In genomic region chr14:20393205-20393913, GRCm38 (mm10) we compare ENCODE assay signal across 8 mouse cellular contexts. TPM values are rescaled to one million over a fixed set of nuclear protein-coding genes. Genes with fewer than 3 reads are reported as not detected.
DNase-seq lines count a peak whose midpoint lies in the region; ATAC-seq lines count a peak whose summit lies in the region.

TSS of gene Mrps16 (minus strand) at chr14:20393634.

- peak within 1 kb of the TSS; percentile 78 for H3K27ac ChIP-seq in hindbrain, embryonic 16.5 days (ENCODE audit: low read depth, low read length)
- peak within 1 kb of the TSS; percentile 55 for H3K27ac ChIP-seq in macrophage

- H3K36me3 ChIP-seq in hindbrain, embryonic 16.5 days (ENCODE audit: control insufficient read depth, insufficient read depth, low read length) = peaks cover 11% of the 10 kb centered on the region
- H3K36me3 ChIP-seq in macrophage (ENCODE audit: inconsistent target) = 0 out of 2 replicates have a peak, but pooled peaks cover 11% of the 10 kb centered on the region

- ATAC-seq in hindbrain, embryonic 16.5 days = peak; percentile 97

- WGBS in hindbrain, embryonic 16.5 days = under 1% methylated on average over 57 of the region's 68 CpGs
- WGBS in macrophage (ENCODE audit: missing documents) = under 1% methylated on average over 66 of the region's 68 CpGs

- H3K27me3 ChIP-seq in hindbrain, embryonic 16.5 days (replicated peaks; ENCODE audit: control insufficient read depth, insufficient read depth, low read length) = no peaks in the 10 kb centered on the region

- H3K79me2 ChIP-seq in macrophage (ENCODE audit: inconsistent target) = peaks cover 5% of the 10 kb centered on the region; the same call in 1 of the 2 replicates

- H3K9me3 ChIP-seq in hindbrain, embryonic 16.5 days (ENCODE audit: control insufficient read depth, low read length) = no peaks in the 10 kb centered on the region

- peak within 1 kb of the TSS; percentile 66 for H3K4me2 ChIP-seq in hindbrain, embryonic 16.5 days (ENCODE audit: low read length)

- peak within 1 kb of the TSS; percentile 88 for H3K9ac ChIP-seq in hindbrain, embryonic 16.5 days (ENCODE audit: low read depth, low read length)

- peak; percentile 89 for DNase-seq in WW6 (ENCODE audit: low read depth, low spot score)
- peak; percentile 82 to 93 for DNase-seq in cerebellum, postnatal 4 days (ENCODE audit: low spot score in 2 of 2)
- peak; percentile 94 for DNase-seq in gastrocnemius, adult 18-20 months (ENCODE audit: low spot score)
- peak; percentile 91 to 96 for DNase-seq in left cerebral cortex, adult 18-20 months (ENCODE audit: low spot score in 2 of 2)
- DNase-seq in right cerebral cortex, adult 18-20 months = peak; percentile 97
- peak; percentile 73 for DNase-seq in urinary bladder, postnatal 10 days (ENCODE audit: low spot score)

- peak within 1 kb of the TSS; percentile 66 for H3K4me3 ChIP-seq in hindbrain, embryonic 16.5 days (ENCODE audit: low read length)
- peak within 1 kb of the TSS; percentile 77 for H3K4me3 ChIP-seq in macrophage (ENCODE audit: inconsistent target)

- H3K4me1 ChIP-seq in hindbrain, embryonic 16.5 days (ENCODE audit: control insufficient read depth, insufficient read depth, low read depth, low read length) = peaks cover 13% of the 10 kb centered on the region

RNA-seq across cellular contexts. Expression of gene Mrps16, which starts in this region (rescaled TPM):
- total RNA-seq in gastrocnemius, adult 18-20 months (2021) = 10 to 100 TPM; 50.8 to 54.9 TPM
- polyA plus RNA-seq in hindbrain, embryonic 16.5 days (2015; fragmentation: Nextera tagmentation; extraction: Ambion mirVana) = 64.7 and 68.0 TPM in 2 replicates
- 10 to 100 TPM; 34.1 to 35.1 TPM for total RNA-seq in left cerebral cortex, adult 18-20 months (2021)
- 1 to 10 TPM in 21 of 26 experiments, under 1 TPM in 5; 0.30 to 9.6 (median 3.0) TPM for total RNA-seq in macrophage (2018; cell fraction: chromatin; rRNA removed)
- total RNA-seq in macrophage (2018; cell fraction: cytosol; rRNA removed) = 10 to 100 TPM; 15.6 to 35.4 (median 26.7) TPM
- 10 to 100 TPM in 4 of 26 experiments, 1 to 10 TPM in 22; 2.4 to 15.6 (median 6.4) TPM for total RNA-seq in macrophage (2018; cell fraction: nucleus; rRNA removed)
- 11.6 to 27.2 TPM (median 18.7 TPM) in 3 replicates for polyA plus RNA-seq in macrophage (2018)

Comparison
In these comparisons a context has a peak if more than half of its experiments do, and no peak if none do; other contexts are left out.
1. Peak in every context shown above with its lines: DNase-seq, ATAC-seq, H3K4me3 ChIP-seq and H3K27ac ChIP-seq.